Mouse (Mus musculus) thymus, adult 2 months (tissue): ENCODE results near the gene Kcnh2.

Experiments
- CTCF ChIP-seq: fragments of 200-500 bp; IDR thresholded peaks from 2 replicates; pipeline ENCODE4 v1.5.1; 2012; ENCODE audit warnings: mild to moderate bottlenecking, control low read depth, low read length, moderate library complexity, borderline replicate concordance; ENCODE audit not compliant: control insufficient read depth, poor library complexity, insufficient read depth; ENCODE audit errors: extremely low read depth
- POLR2A ChIP-seq: fragments of 200-500 bp; IDR thresholded peaks from 2 replicates; pipeline ENCODE4 v1.6.1; 2012; ENCODE audit warnings: mild to moderate bottlenecking, low read length, control low read depth, moderate library complexity; ENCODE audit not compliant: control insufficient read depth, poor library complexity, insufficient read depth; ENCODE audit errors: extremely low read depth

DNA sequence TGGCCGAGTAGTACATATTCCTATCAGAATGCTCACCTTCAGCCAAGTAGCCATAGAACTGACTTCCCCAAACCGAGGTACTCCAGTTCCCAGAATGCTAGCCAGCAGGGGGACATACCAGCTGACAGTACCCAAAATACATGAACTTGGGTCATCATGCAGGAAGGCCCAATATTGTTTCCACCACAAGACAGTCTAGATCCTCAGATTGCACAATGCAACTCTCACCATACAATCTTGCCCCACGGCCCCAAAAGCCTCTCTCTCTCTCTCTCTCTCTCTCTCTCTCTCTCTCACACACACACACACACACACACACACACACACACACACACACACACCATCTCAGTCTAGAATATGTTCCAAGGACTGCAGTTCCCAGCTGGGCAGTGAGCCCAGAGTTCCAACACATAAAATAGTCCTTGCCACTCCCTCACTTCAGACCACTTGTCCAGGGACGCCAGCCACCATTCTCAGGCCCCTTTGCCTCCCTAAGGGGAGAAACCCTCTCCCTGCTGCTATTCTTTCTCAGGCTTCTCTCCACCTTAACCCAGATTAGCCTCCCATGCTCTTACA, 24.5 kb downstream of the Kcnh2 start:
- TF ChIP-seq CTCF, result no peak
- no peak for TF ChIP-seq POLR2A
